Mouse (Mus musculus) intestine, embryonic 15.5 days (tissue): ENCODE results near the gene Kctd2. TPM values are rescaled to one million over a fixed set of nuclear protein-coding genes. Genes with fewer than 3 reads are reported as not detected.

Experiments
- ATAC-seq: fragments of 200-750 bp; cut with Nextera tagmentation; 2 replicates; pipeline ENCODE4 v1.8.0; 2017; ENCODE audit warnings: moderate TSS enrichment, moderate library complexity
- H3K27ac ChIP-seq: fragments of 300-500 bp; sonication (generic); 2 replicates; pipeline ENCODE4 v1.5.1; 2015; ENCODE audit warnings: mild to moderate bottlenecking, inconsistent platforms
- H3K27me3 ChIP-seq: fragments of 300-500 bp; sonication (generic); replicated peaks from 2 replicates; pipeline ENCODE4 v1.6.1; 2015; ENCODE audit warnings: inconsistent platforms
- H3K36me3 ChIP-seq: fragments of 300-500 bp; sonication (generic); 2 replicates; pipeline ENCODE4 v1.6.1; 2015; ENCODE audit warnings: inconsistent platforms
- H3K4me1 ChIP-seq: fragments of 300-500 bp; sonication (generic); replicated peaks from 2 replicates; pipeline ENCODE4 v1.6.1; 2015; ENCODE audit warnings: inconsistent platforms
- H3K4me2 ChIP-seq: fragments of 300-500 bp; sonication (generic); replicated peaks from 2 replicates; pipeline ENCODE4 v1.6.1; 2015; ENCODE audit warnings: mild to moderate bottlenecking, inconsistent platforms
- H3K4me3 ChIP-seq: fragments of 300-500 bp; sonication (generic); replicated peaks from 2 replicates; pipeline ENCODE4 v1.5.1; 2015; ENCODE audit warnings: inconsistent platforms
- H3K9ac ChIP-seq: fragments of 300-500 bp; sonication (generic); 2 replicates; pipeline ENCODE4 v1.6.1; 2015; ENCODE audit warnings: inconsistent platforms
- H3K9me3 ChIP-seq: fragments of 300-500 bp; sonication (generic); 2 replicates; pipeline ENCODE4 v1.6.1; 2016; ENCODE audit warnings: inconsistent platforms
- WGBS: fragments of 180-500 bp; shearing (Covaris S2); methylation state at CpG from one replicate; pipeline ENCODE4 v1.1.7; 2015; 5-methylcytosine and 5-hydroxymethylcytosine counted together
- polyA plus RNA-seq: library from polyadenylated mRNA; unstranded; fragments of >200 nt; fragmentation: Nextera tagmentation; extraction: Ambion mirVana; gene quantifications from 2 replicates; pipeline ENCODE4 v1.2.1, GENCODE M21; 2015

Gene Kctd2
- polyA plus RNA-seq, 1 experiment from 2014 or later, result 12.1 TPM

- ATAC-seq, result no peak
- Histone ChIP-seq H3K4me3 (no peak overlapping the region), H3K4me1 (peaks cover 3% of the 10 kb centered on the region; the same call in 1 of the 2 replicates), H3K27me3 (no peaks in the 10 kb centered on the region), H3K4me2 (no peak overlapping the region), H3K27ac (no peak overlapping the region), H3K36me3 (peaks cover 19% of the 10 kb centered on the region), H3K9me3 (no peaks in the 10 kb centered on the region), H3K9ac (no peak overlapping the region)
- WGBS, result 89% methylated on average over 6 of the region's 6 CpGs
These were observed 10.6 kb downstream of the Kctd2 start for GRCm38 (mm10) chr11:115430561-115430960.

DNA sequence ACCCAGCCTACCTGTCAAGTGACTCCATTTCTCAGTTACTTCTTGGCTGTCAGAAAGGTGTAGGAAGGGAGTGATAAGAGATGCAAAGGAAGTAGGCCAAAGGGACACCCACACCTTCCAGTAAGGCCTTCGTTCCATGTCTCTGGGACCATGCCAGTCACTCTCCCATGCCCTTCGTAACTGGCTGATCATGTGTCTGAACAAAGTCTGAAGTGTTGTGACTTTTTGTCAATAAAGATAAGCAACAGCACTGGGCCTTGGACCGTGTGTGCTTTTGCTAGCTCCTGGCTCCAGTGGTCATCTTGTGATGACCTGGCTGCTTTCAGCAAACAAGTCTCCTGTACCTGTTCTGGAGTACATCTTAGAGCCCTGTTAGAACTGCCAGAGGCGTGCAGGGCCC is 12.9 kb downstream of the Kctd2 start:
- H3K4me1 ChIP-seq, result peaks cover 11% of the 10 kb centered on the region
- H3K4me3 ChIP-seq, result no peak overlapping the region
- WGBS, result 61% methylated on average over 4 of the region's 4 CpGs
- no peaks in the 10 kb centered on the region for H3K9me3 ChIP-seq
- no peak overlapping the region for H3K4me2 ChIP-seq
- peaks cover 15% of the 10 kb centered on the region for H3K36me3 ChIP-seq
- H3K27ac ChIP-seq, result no peak overlapping the region
- H3K9ac ChIP-seq, result no peak overlapping the region
- ATAC-seq, result peak; percentile 49
- no peaks in the 10 kb centered on the region for H3K27me3 ChIP-seq

DNA sequence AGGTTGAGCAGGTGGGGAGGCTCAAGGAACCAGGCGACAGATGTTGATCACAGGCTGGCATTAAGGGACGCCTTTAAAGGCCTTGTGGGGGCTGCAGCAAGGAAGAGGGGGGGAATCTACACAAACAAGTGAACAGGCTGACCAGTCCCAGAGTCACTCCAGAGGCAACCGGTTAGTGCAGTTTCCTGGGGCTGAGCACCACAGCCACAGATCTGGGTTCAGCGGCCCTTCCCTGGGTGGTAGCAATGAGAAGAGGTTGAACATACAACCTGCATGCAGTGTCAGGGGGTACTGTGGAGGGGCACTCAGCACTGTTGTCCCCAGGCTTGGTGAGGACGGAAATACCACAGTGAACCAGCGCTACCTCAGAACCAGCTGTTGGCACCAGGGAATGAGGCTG is 13.4 kb downstream of the Kctd2 start:
- Histone ChIP-seq H3K36me3 (peaks cover 15% of the 10 kb centered on the region), H3K4me1 (peaks cover 11% of the 10 kb centered on the region), H3K27me3 (no peaks in the 10 kb centered on the region), H3K4me2 (no peak overlapping the region), H3K9ac (no peak overlapping the region), H3K9me3 (no peaks in the 10 kb centered on the region), H3K27ac (no peak overlapping the region), H3K4me3 (no peak overlapping the region)
- 78% methylated on average over 6 of the region's 6 CpGs for WGBS
- no peak; the same call in 1 of the 2 replicates for ATAC-seq

- H3K4me2 ChIP-seq, result peak overlapping the region; percentile 68
- no peaks in the 10 kb centered on the region for H3K27me3 ChIP-seq
- no peaks in the 10 kb centered on the region for H3K9me3 ChIP-seq
- peak overlapping the region; percentile 43 for H3K9ac ChIP-seq
- peak; percentile 53; the same call in 1 of the 2 replicates for ATAC-seq
- H3K27ac ChIP-seq, result no peak overlapping the region
- WGBS, result 7% methylated on average over 31 of the region's 31 CpGs
- peaks cover 11% of the 10 kb centered on the region for H3K4me1 ChIP-seq
- peaks cover 9% of the 10 kb centered on the region for H3K36me3 ChIP-seq
- peak overlapping the region; percentile 10 for H3K4me3 ChIP-seq
These were observed 15.8 kb downstream of the Kctd2 start for GRCm38 (mm10) chr11:115435596-115436337.

DNA sequence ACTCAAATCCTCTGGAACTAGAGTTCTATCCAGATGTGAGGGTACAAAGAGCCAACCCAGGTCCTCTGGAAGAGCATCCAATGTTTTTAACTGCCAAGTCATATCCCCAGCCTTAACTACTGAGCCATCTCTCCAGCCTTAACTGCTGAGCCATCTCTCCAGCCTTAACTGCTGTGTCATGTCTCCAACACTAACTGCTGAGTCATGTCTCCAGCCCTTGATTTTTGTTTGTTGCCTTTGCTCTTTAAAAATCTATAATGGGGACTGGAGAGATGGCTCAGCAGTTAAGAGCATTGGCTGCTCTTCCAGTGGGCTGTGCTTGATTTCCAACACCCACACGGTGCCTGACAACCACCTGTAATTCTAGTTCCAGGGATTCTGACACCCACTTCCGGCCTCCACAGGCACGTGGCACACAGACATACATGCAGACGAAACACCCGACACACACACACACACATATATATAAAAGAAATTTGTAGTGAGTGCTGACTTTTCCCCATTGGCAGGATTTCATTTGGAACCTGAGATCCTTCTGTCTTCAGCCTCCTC is 17.7 kb downstream of the Kctd2 start:
- no peaks in the 10 kb centered on the region for H3K9me3 ChIP-seq
- H3K4me3 ChIP-seq, result no peak overlapping the region
- no peaks in the 10 kb centered on the region for H3K27me3 ChIP-seq
- peaks cover 11% of the 10 kb centered on the region for H3K4me1 ChIP-seq
- H3K9ac ChIP-seq, result no peak overlapping the region
- ATAC-seq, result no peak
- no peak overlapping the region for H3K4me2 ChIP-seq
- no peak overlapping the region for H3K27ac ChIP-seq
- WGBS, result 68% methylated on average over 5 of the region's 5 CpGs
- no peaks in the 10 kb centered on the region for H3K36me3 ChIP-seq

DNA sequence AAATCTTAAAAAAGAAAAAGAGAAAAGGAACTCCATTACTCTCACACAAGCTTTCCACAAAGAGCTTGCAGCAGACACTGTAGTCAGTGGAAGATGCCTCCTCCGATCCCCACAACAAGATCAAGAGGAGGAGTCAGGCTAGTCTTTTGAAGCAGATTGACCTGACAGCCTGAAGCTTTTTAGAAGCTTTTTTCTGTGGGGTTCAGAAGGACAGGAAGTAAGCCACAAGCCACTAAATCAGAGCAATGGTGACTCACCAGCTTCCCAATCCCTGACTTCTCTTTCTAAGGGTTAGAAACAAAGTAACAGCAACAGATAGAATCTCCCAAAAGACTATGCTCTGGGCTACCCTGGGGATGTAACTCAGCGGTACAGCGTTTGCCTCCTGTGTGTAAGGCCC is 19.4 kb downstream of the Kctd2 start:
- no peak for ATAC-seq
- no peak overlapping the region for H3K4me2 ChIP-seq
- H3K4me1 ChIP-seq, result peaks cover 11% of the 10 kb centered on the region
- no peak overlapping the region for H3K27ac ChIP-seq
- H3K9me3 ChIP-seq, result no peaks in the 10 kb centered on the region
- H3K9ac ChIP-seq, result no peak overlapping the region
- H3K4me3 ChIP-seq, result no peak overlapping the region
- no peaks in the 10 kb centered on the region for H3K36me3 ChIP-seq
- 81% methylated on average over 3 of the region's 3 CpGs for WGBS
- H3K27me3 ChIP-seq, result no peaks in the 10 kb centered on the region

- no peak for ATAC-seq
- Histone ChIP-seq H3K27ac (no peak within 1 kb of the TSS), H3K4me2 (no peak within 1 kb of the TSS), H3K36me3 (no peaks in the 10 kb centered on the region), H3K4me1 (peaks cover 11% of the 10 kb centered on the region), H3K9ac (no peak within 1 kb of the TSS), H3K27me3 (no peaks in the 10 kb centered on the region), H3K9me3 (no peaks in the 10 kb centered on the region), H3K4me3 (no peak within 1 kb of the TSS)
- 92% methylated on average over 9 of the region's 9 CpGs for WGBS
These were observed 20.1 kb downstream of the Kctd2 start, which contains the start of gene Trim80 for GRCm38 (mm10) chr11:115439906-115440595. TSS of gene Trim80 (plus strand) at chr11:115440545.

GRCm38 (mm10) chr11:115441417-115441816 is 21.5 kb downstream of the Kctd2 start:
- Histone ChIP-seq H3K9me3 (no peaks in the 10 kb centered on the region), H3K4me2 (no peak overlapping the region), H3K27me3 (no peaks in the 10 kb centered on the region), H3K27ac (no peak overlapping the region), H3K9ac (no peak overlapping the region), H3K4me1 (0 out of 2 replicates have a peak, but pooled peaks cover under 1% of the 10 kb centered on the region), H3K36me3 (no peaks in the 10 kb centered on the region), H3K4me3 (no peak overlapping the region)
- WGBS, result 53% methylated on average over 15 of the region's 15 CpGs
- ATAC-seq, result no peak

- WGBS, result 32% methylated on average over 3 of the region's 3 CpGs
- Histone ChIP-seq H3K9me3 (no peaks in the 10 kb centered on the region), H3K4me1 (peaks cover 25% of the 10 kb centered on the region), H3K36me3 (no peaks in the 10 kb centered on the region), H3K4me3 (no peak overlapping the region), H3K27ac (peak overlapping the region; percentile 56; the same call in 1 of the 2 replicates), H3K4me2 (peak overlapping the region; percentile 30), H3K27me3 (no peaks in the 10 kb centered on the region), H3K9ac (peak overlapping the region; percentile 26)
- ATAC-seq, result no peak
These were observed 27.0 kb downstream of the Kctd2 start for GRCm38 (mm10) chr11:115446906-115447305.

- H3K27ac ChIP-seq, result peak overlapping the region; percentile 71; the same call in 1 of the 2 replicates
- H3K4me3 ChIP-seq, result no peak overlapping the region
These were observed 27.5 kb downstream of the Kctd2 start for GRCm38 (mm10) chr11:115447321-115447885.

DNA sequence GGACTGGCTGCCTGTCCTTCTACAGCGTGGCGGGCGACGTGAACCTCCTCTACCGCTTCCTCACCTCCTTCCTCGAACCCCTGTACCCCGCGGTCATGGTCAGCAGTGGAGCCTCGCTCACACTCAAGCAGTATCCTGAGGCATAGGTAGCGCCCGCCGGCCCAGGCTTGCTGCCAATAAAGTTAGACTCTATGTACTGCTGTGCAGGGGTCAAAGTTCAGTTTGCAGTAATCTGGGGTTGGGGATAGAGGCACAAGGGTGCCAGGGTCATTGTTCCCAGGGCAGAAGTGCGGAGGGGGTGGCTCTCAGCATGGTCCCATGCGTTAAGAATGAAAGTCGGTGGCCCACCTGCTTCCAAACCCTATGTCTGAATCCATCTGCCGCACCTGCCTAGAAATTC is 28.1 kb downstream of the Kctd2 start:
- peak overlapping the region; percentile 30; the same call in 1 of the 2 replicates for H3K4me2 ChIP-seq
- no peak overlapping the region for H3K9ac ChIP-seq
- peaks cover 25% of the 10 kb centered on the region for H3K4me1 ChIP-seq
- H3K27me3 ChIP-seq, result no peaks in the 10 kb centered on the region
- H3K36me3 ChIP-seq, result no peaks in the 10 kb centered on the region
- no peak overlapping the region for H3K4me3 ChIP-seq
- WGBS, result 80% methylated on average over 16 of the region's 16 CpGs
- H3K27ac ChIP-seq, result peak overlapping the region; percentile 71
- H3K9me3 ChIP-seq, result no peaks in the 10 kb centered on the region
- ATAC-seq, result peak; percentile 48

More at GRCm38 (mm10) chr11:115447321-115447885, 27.5 kb downstream of the Kctd2 start:
- H3K9ac ChIP-seq, result no peak overlapping the region
- H3K9me3 ChIP-seq, result no peaks in the 10 kb centered on the region
- H3K4me1 ChIP-seq, result peaks cover 25% of the 10 kb centered on the region
- H3K36me3 ChIP-seq, result no peaks in the 10 kb centered on the region
- peak overlapping the region; percentile 30; the same call in 1 of the 2 replicates for H3K4me2 ChIP-seq
- ATAC-seq, result 0 out of 2 replicates have a peak, but pooled peaks have one; percentile 4
- no peaks in the 10 kb centered on the region for H3K27me3 ChIP-seq
- 74% methylated on average over 11 of the region's 11 CpGs for WGBS

DNA sequence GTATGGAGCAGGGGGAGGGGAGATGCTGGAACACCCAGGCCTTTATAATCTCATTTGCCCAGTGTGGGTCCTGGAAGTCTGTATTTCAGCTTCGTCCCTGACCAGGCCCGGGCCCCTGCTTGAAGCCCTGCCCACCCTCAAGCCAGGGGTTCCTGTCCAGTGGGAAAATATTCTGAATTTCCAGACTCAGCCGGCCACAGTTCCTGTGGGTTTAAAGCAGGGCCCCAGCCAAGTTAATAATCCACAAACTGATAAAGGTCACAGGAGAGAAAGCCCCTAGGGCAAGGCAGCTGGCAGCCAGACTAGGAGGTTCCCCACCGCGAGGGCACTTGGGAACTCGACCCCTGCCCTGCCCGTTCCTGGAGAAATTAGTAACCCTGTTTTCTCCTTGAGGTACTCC is 29.1 kb downstream of the Kctd2 start:
- H3K4me2 ChIP-seq, result peak overlapping the region; percentile 37
- peak overlapping the region; percentile 71 for H3K27ac ChIP-seq
- ATAC-seq, result peak; percentile 49
- peaks cover 31% of the 10 kb centered on the region for H3K4me1 ChIP-seq
- H3K27me3 ChIP-seq, result no peaks in the 10 kb centered on the region
- 49% methylated on average over 7 of the region's 7 CpGs for WGBS
- H3K9me3 ChIP-seq, result no peaks in the 10 kb centered on the region
- H3K4me3 ChIP-seq, result no peak overlapping the region
- no peaks in the 10 kb centered on the region for H3K36me3 ChIP-seq
- no peak overlapping the region for H3K9ac ChIP-seq
